24 mouse cellular contexts compared by ENCODE assay signal in genomic region chr7:138455371-138455770, GRCm38 (mm10). TPM values are rescaled to one million over a fixed set of nuclear protein-coding genes. Genes with fewer than 3 reads are reported as not detected.
A peak's percentile ranks its signal among the peaks of the same experiment; 100 is the strongest.
DNase-seq lines count a peak whose midpoint lies in the region; ATAC-seq and TF ChIP-seq lines count a peak whose summit lies in the region.
"Had no signal": no experiment of that assay in that cellular context is flagged by ENCODE, and none has a peak within 500 bp of the region (broad histone marks: within the 10 kb centered on the region; RNA-seq: fewer than 3 reads in every experiment).

No protein-coding gene starts in this region.

- H3K9ac ChIP-seq in ES-E14 (ENCODE audit: insufficient read depth, low read depth, low read length, poor library complexity, severe bottlenecking) = no peak overlapping the region
- H3K9ac ChIP-seq: embryonic facial prominence, embryonic 12.5 days; forebrain, embryonic 13.5 days; forebrain, embryonic 15.5 days; forebrain, postnatal 0 days had no signal

- ATAC-seq in megakaryocyte, adult 5-6 weeks (ENCODE audit: poor library complexity, severe bottlenecking) = no peak
- ATAC-seq: activated CD4-positive, CD25-positive, alpha-beta regulatory T cell, adult 4 months; CD4-positive, CD25-positive, alpha-beta regulatory T cell, adult 4 months; forebrain, embryonic 13.5 days; forebrain, embryonic 15.5 days; forebrain, postnatal 0 days had no signal

- peak overlapping the region; percentile 49 for H3K27ac ChIP-seq in ES-E14 (ENCODE audit: insufficient read depth, low read depth, low read length, poor library complexity, severe bottlenecking)
- H3K27ac ChIP-seq: embryonic facial prominence, embryonic 10.5 days; embryonic facial prominence, embryonic 12.5 days; forebrain, embryonic 13.5 days; forebrain, embryonic 15.5 days had no signal

- DNase-seq in ES-E14 (ENCODE audit: low read depth, low spot score) = no peak
- peak; percentile 86 for DNase-seq in R1 (ENCODE audit: low read depth, low spot score)
- DNase-seq in left cerebral cortex, postnatal 10 days (ENCODE audit: extremely low spot score in 1 of 2, low spot score in 2 of 2) = no peak
- DNase-seq in ovary, postnatal 14 days (ENCODE audit: low spot score) = no peak
- DNase-seq in left cerebral cortex, postnatal 36 days (ENCODE audit: low spot score in 2 of 2) = no peak
- DNase-seq: adrenal gland, adult 8-10 months; adrenal gland, postnatal 14 days; adrenal gland, postnatal 36 days; B cell, adult 2 months; cerebellum, adult 11-12 months; cerebellum, adult 2 months; cerebellum, adult 9-10 months; cerebellum, postnatal 10 days; cerebellum, postnatal 25 days; forebrain, postnatal 0 days had no signal

- no peaks in the 10 kb centered on the region for H3K4me1 ChIP-seq in megakaryocyte, embryonic 14.5 days
- peaks cover 7 to 16% of the 10 kb centered on the region in 2 experiments; a peak in 3 of 4 replicates for H3K4me1 ChIP-seq in ES-E14 (ENCODE audit: control insufficient read depth in 2 of 2, insufficient read depth in 2 of 2, low read length in 2 of 2, poor library complexity in 1 of 2)
- H3K4me1 ChIP-seq: embryonic facial prominence, embryonic 12.5 days had no signal

- intact Hi-C loops in left cerebral cortex, postnatal 10 days (cut with DNase I) = no loop called here
- intact Hi-C loops in left cerebral cortex, postnatal 36 days (cut with DNase I) = no loop called here

- peaks cover 2% of the 10 kb centered on the region for H3K27me3 ChIP-seq in megakaryocyte, embryonic 14.5 days (replicated peaks)
- H3K27me3 ChIP-seq: embryonic facial prominence, embryonic 12.5 days; forebrain, embryonic 13.5 days; forebrain, embryonic 15.5 days had no signal

- in situ Hi-C loops in ES-E14 (cut with MboI; ENCODE audit: low sequenced_read_pairs in 2 of 2, unreplicated experiment in 2 of 2) = no loop called here

- H3K36me3 ChIP-seq in megakaryocyte, embryonic 14.5 days (replicated peaks; ENCODE audit: low read length) = no peaks in the 10 kb centered on the region
- H3K36me3 ChIP-seq in ES-E14 (ENCODE audit: control insufficient read depth, insufficient read depth, low read length, poor library complexity, severe bottlenecking) = no peaks in the 10 kb centered on the region
- H3K36me3 ChIP-seq: embryonic facial prominence, embryonic 10.5 days; embryonic facial prominence, embryonic 12.5 days; forebrain, embryonic 15.5 days had no signal

- peak overlapping the region; percentile 53 for H3K4me3 ChIP-seq in megakaryocyte, embryonic 14.5 days (replicated peaks)
- no peak overlapping the region for H3K4me3 ChIP-seq in ES-E14 (ENCODE audit: insufficient read depth in 1 of 2, low read depth in 1 of 2, low read length in 2 of 2, poor library complexity in 1 of 2, severe bottlenecking in 1 of 2)
- H3K4me3 ChIP-seq: embryonic facial prominence, embryonic 10.5 days; embryonic facial prominence, embryonic 12.5 days; forebrain, embryonic 13.5 days; forebrain, embryonic 15.5 days had no signal

- peaks cover 4% of the 10 kb centered on the region; the same call in 1 of the 2 replicates for H3K9me3 ChIP-seq in megakaryocyte, embryonic 14.5 days
- no peaks in the 10 kb centered on the region for H3K9me3 ChIP-seq in ES-E14 (ENCODE audit: control insufficient read depth, insufficient read depth, low read depth, low read length)
- H3K9me3 ChIP-seq: embryonic facial prominence, embryonic 10.5 days; embryonic facial prominence, embryonic 12.5 days; forebrain, embryonic 13.5 days; forebrain, embryonic 15.5 days had no signal

TF ChIP-seq in ES-E14, 5 proteins besides CTCF, POLR2A, EP300 and RAD21:
- TF ChIP-seq MAFK (IDR thresholded peaks at IDR 0.05; ENCODE audit: insufficient read depth, low read depth, low read length) (no peak), HCFC1 (IDR thresholded peaks at IDR 0.05; ENCODE audit: borderline replicate concordance, insufficient read depth, low read length) (no peak), ZNF384 (IDR thresholded peaks at IDR 0.05; ENCODE audit: low read depth, low read length) (no peak), CHD2 (IDR thresholded peaks at IDR 0.05; ENCODE audit: low read depth, low read length) (no peak), ZC3H11A (IDR thresholded peaks at IDR 0.05; ENCODE audit: borderline replicate concordance, low read depth, low read length) (no peak)

RNA-seq across cellular contexts. Expression of gene Tcerg1l, which starts 57.8 kb away (rescaled TPM):
- polyA plus RNA-seq in megakaryocyte, embryonic 14.5 days (2012; ENCODE audit: insufficient read depth, low replicate concordance) = not detected in 2 replicates
- not detected in 2 replicates for total RNA-seq in megakaryocyte, adult 5-6 weeks (2015)
- not detected in 2 replicates for total RNA-seq in megakaryocyte, adult 5-6 weeks (2017)
- total RNA-seq in ES-E14 (2012; rRNA removed) = 0.58 and 1.1 TPM in 2 replicates
- total RNA-seq in left cerebral cortex, postnatal 10 days (2021) = 10 to 100 TPM; 18.7 to 23.4 TPM
- total RNA-seq in left cerebral cortex, postnatal 36 days (2021) = 10 to 100 TPM; 10.5 to 14.9 TPM
- total RNA-seq: MEL had no signal
- polyA plus RNA-seq: activated CD4-positive, CD25-positive, alpha-beta regulatory T cell, adult 4 months; CD4-positive, CD25-positive, alpha-beta regulatory T cell, adult 4 months had no signal
